Mouse (Mus musculus): ENCODE results near the gene Ipcef1.

DNA sequence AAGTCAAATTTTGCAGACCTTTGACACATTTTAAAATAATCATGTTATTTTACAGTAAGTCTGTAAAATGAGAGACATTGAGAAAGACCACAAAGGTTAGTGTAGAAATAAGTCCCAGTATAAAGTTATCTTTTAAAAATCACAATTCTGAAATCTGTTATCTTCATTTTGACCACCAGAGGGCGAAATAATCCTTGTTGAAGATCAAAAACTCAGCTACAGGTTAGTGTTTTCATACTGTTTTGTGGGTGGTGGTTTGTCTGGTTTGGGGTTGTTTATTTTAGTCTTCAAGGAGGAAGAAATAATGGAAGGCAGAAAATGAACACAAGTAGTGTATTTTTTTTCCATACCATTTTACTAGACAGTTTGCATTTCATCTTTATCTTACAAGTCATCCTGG, 166.8 kb downstream of the Ipcef1 start:
- TF ChIP-seq CTCF (conservative IDR thresholded peaks at IDR 0.05; ENCODE audit: insufficient read depth, insufficient read length, low read depth, low read length) (no peak), POLR2A (IDR thresholded peaks at IDR 0.05; ENCODE audit: low read depth, low read length) (no peak)
